Mouse (Mus musculus): ENCODE measurements around the gene Vmn2r62. TPM values are rescaled to one million over a fixed set of nuclear protein-coding genes. Genes with fewer than 3 reads are reported as not detected.
"Not testable (repeated sequence)": the region's sequence is repeated elsewhere in the genome, so short reads cannot be mapped to it uniquely, and the experiment has no call there.

The Vmn2r62 gene
- polyA plus RNA-seq (2016; fragmentation: Nextera tagmentation; extraction: Ambion mirVana) = not detected in 2 replicates

- ATAC-seq (ENCODE audit: insufficient number of reproducible peaks, insufficient read depth, low FRiP score, low TSS enrichment, low read depth); H3K4me3 ChIP-seq (replicated peaks); H3K4me2 ChIP-seq; H3K27ac ChIP-seq; H3K27me3 ChIP-seq; H3K9me3 ChIP-seq; H3K36me3 ChIP-seq; H3K4me1 ChIP-seq (replicated peaks); H3K9ac ChIP-seq (replicated peaks): not testable (repeated sequence)
- WGBS = no CpG with 5 or more reads among the region's 1 CpGs
Measured at GRCm38 (mm10) chr7:42793425-42793824, at the start of gene Vmn2r62. Gene Vmn2r62 (minus strand): TSS chr7:42793525.

- not testable (repeated sequence) for H3K4me2 ChIP-seq; H3K27ac ChIP-seq; ATAC-seq (ENCODE audit: insufficient number of reproducible peaks, insufficient read depth, low FRiP score, low TSS enrichment, low read depth); H3K36me3 ChIP-seq; H3K9ac ChIP-seq (replicated peaks); H3K27me3 ChIP-seq; H3K4me1 ChIP-seq (replicated peaks); H3K4me3 ChIP-seq (replicated peaks)
- peaks cover 13% of the 10 kb centered on the region for H3K9me3 ChIP-seq
Measured at GRCm38 (mm10) chr7:42838366-42838765, 45.0 kb upstream of the Vmn2r62 start.

- Histone ChIP-seq H3K9me3 (peaks cover 29% of the 10 kb centered on the region; the same call in 1 of the 2 replicates), H3K4me3 (replicated peaks) (no peak overlapping the region), H3K9ac (replicated peaks) (no peak overlapping the region), H3K4me2 (no peak overlapping the region), H3K4me1 (replicated peaks) (no peaks in the 10 kb centered on the region), H3K27me3 (no peaks in the 10 kb centered on the region), H3K27ac (no peak overlapping the region), H3K36me3 (no peaks in the 10 kb centered on the region)
- ATAC-seq (ENCODE audit: insufficient number of reproducible peaks, insufficient read depth, low FRiP score, low TSS enrichment, low read depth) = no peak
- WGBS = 78% methylated on average over 3 of the region's 3 CpGs
Measured at GRCm38 (mm10) chr7:42832221-42832620, 38.9 kb upstream of the Vmn2r62 start.

- WGBS = 55% methylated on average over 19 of the region's 20 CpGs
- ATAC-seq (ENCODE audit: insufficient number of reproducible peaks, insufficient read depth, low FRiP score, low TSS enrichment, low read depth) = no peak
- Histone ChIP-seq H3K27ac (no peak overlapping the region), H3K4me3 (replicated peaks) (no peak overlapping the region), H3K27me3 (no peaks in the 10 kb centered on the region), H3K9me3 (peaks cover 6% of the 10 kb centered on the region), H3K9ac (replicated peaks) (no peak overlapping the region), H3K36me3 (no peaks in the 10 kb centered on the region), H3K4me1 (replicated peaks) (no peaks in the 10 kb centered on the region), H3K4me2 (no peak overlapping the region)
Measured at GRCm38 (mm10) chr7:42749836-42750235, 43.5 kb downstream of the Vmn2r62 start.

- Histone ChIP-seq H3K36me3 (no peaks in the 10 kb centered on the region), H3K4me2 (no peak overlapping the region), H3K27me3 (no peaks in the 10 kb centered on the region), H3K4me1 (replicated peaks) (no peaks in the 10 kb centered on the region), H3K9me3 (peaks cover 29% of the 10 kb centered on the region), H3K4me3 (replicated peaks) (no peak overlapping the region), H3K9ac (replicated peaks) (no peak overlapping the region), H3K27ac (no peak overlapping the region)
- 90% methylated on average over 10 of the region's 10 CpGs for WGBS
- no peak for ATAC-seq (ENCODE audit: insufficient number of reproducible peaks, insufficient read depth, low FRiP score, low TSS enrichment, low read depth)
Measured at GRCm38 (mm10) chr7:42738536-42739210, 54.7 kb downstream of the Vmn2r62 start.

- not testable (repeated sequence) for H3K27ac ChIP-seq
- 92% methylated on average over 4 of the region's 4 CpGs for WGBS
Measured at GRCm38 (mm10) chr7:42726917-42727316, 66.4 kb downstream of the Vmn2r62 start, which contains the start of gene Gm17067. Gene Gm17067 (minus strand): TSS chr7:42727017.

More at GRCm38 (mm10) chr7:42726917-42727316, 66.4 kb downstream of the Vmn2r62 start, which contains the start of gene Gm17067:
- H3K4me3 ChIP-seq (replicated peaks); H3K9ac ChIP-seq (replicated peaks); H3K36me3 ChIP-seq; H3K9me3 ChIP-seq; ATAC-seq (ENCODE audit: insufficient number of reproducible peaks, insufficient read depth, low FRiP score, low TSS enrichment, low read depth); H3K27me3 ChIP-seq; H3K4me1 ChIP-seq (replicated peaks); H3K4me2 ChIP-seq: not testable (repeated sequence)

Other genes starting within 250 kb of the Vmn2r62 start
- not detected in 2 replicates for gene Gm21028, start 214.9 kb downstream of the Vmn2r62 start, polyA plus RNA-seq (2016; fragmentation: Nextera tagmentation; extraction: Ambion mirVana)
- 2.2 and 2.6 TPM in 2 replicates for gene Zfp977, start 201.0 kb downstream of the Vmn2r62 start, polyA plus RNA-seq (2016; fragmentation: Nextera tagmentation; extraction: Ambion mirVana)
- gene Zfp976, start 150.9 kb downstream of the Vmn2r62 start, polyA plus RNA-seq (2016; fragmentation: Nextera tagmentation; extraction: Ambion mirVana) = 4.9 and 5.5 TPM in 2 replicates
- 10.4 and 12.0 TPM in 2 replicates for gene Zfp975, start 100.8 kb downstream of the Vmn2r62 start, polyA plus RNA-seq (2016; fragmentation: Nextera tagmentation; extraction: Ambion mirVana)
- gene Gm17067, start 66.5 kb downstream of the Vmn2r62 start, polyA plus RNA-seq (2016; fragmentation: Nextera tagmentation; extraction: Ambion mirVana) = not detected in 2 replicates
- not detected in 2 replicates for gene Gm2381, start 73.7 kb upstream of the Vmn2r62 start, polyA plus RNA-seq (2016; fragmentation: Nextera tagmentation; extraction: Ambion mirVana)
- not detected in 2 replicates for gene Vmn2r63, start 140.3 kb upstream of the Vmn2r62 start, polyA plus RNA-seq (2016; fragmentation: Nextera tagmentation; extraction: Ambion mirVana)
- not detected in 2 replicates for gene Gm9268, start 225.2 kb upstream of the Vmn2r62 start, polyA plus RNA-seq (2016; fragmentation: Nextera tagmentation; extraction: Ambion mirVana)

Data from limb, embryonic 12.5 days (tissue).